Mouse (Mus musculus) neural tube, embryonic 13.5 days (tissue): ENCODE measurements around the gene Chd1. TPM values are rescaled to one million over a fixed set of nuclear protein-coding genes. Genes with fewer than 3 reads are reported as not detected.
"Not testable (repeated sequence)": the region's sequence is repeated elsewhere in the genome, so short reads cannot be mapped to it uniquely, and the experiment has no call there.

Experiments
- ATAC-seq: fragments of 200-750 bp; cut with Nextera tagmentation; 2 replicates; pipeline ENCODE4 v1.8.0; 2017; ENCODE audit warnings: low read depth, mild to moderate bottlenecking, moderate TSS enrichment, moderate library complexity
- H3K27ac ChIP-seq: fragments of 300-500 bp; sonication (generic); replicated peaks from 2 replicates; pipeline ENCODE4 v1.5.1; 2015; ENCODE audit warnings: moderate library complexity, mild to moderate bottlenecking, inconsistent platforms
- H3K27me3 ChIP-seq: fragments of 300-500 bp; sonication (generic); 2 replicates; pipeline ENCODE4 v1.6.1; 2015; ENCODE audit warnings: mild to moderate bottlenecking, inconsistent platforms
- H3K36me3 ChIP-seq: fragments of 300-500 bp; sonication (generic); 2 replicates; pipeline ENCODE4 v1.6.1; 2015; ENCODE audit warnings: mild to moderate bottlenecking, inconsistent platforms
- H3K4me1 ChIP-seq: fragments of 300-500 bp; sonication (generic); replicated peaks from 2 replicates; pipeline ENCODE4 v1.6.1; 2015; ENCODE audit warnings: inconsistent platforms
- H3K4me2 ChIP-seq: fragments of 300-500 bp; sonication (generic); 2 replicates; pipeline ENCODE4 v1.6.1; 2015; ENCODE audit warnings: inconsistent platforms, mild to moderate bottlenecking, moderate library complexity
- H3K4me3 ChIP-seq: fragments of 300-500 bp; sonication (generic); 2 replicates; pipeline ENCODE4 v1.5.1; 2015; ENCODE audit warnings: mild to moderate bottlenecking, inconsistent platforms
- H3K9ac ChIP-seq: fragments of 300-500 bp; sonication (generic); 2 replicates; pipeline ENCODE4 v1.6.1; 2015; ENCODE audit warnings: moderate library complexity, mild to moderate bottlenecking, inconsistent platforms
- H3K9me3 ChIP-seq: fragments of 300-500 bp; sonication (generic); 2 replicates; pipeline ENCODE4 v1.6.1; 2016; ENCODE audit warnings: inconsistent platforms
- WGBS: fragments of 180-500 bp; shearing (Covaris S2); methylation state at CpG from one replicate; pipeline ENCODE4 v1.1.7; 2015; 5-methylcytosine and 5-hydroxymethylcytosine counted together
- polyA plus RNA-seq: library from polyadenylated mRNA; unstranded; fragments of >200 nt; fragmentation: Nextera tagmentation; extraction: Ambion mirVana; gene quantifications from 2 replicates; pipeline ENCODE4 v1.2.1, GENCODE M21; 2015

Chd1 gene
- polyA plus RNA-seq, 1 experiment from 2014 or later, result 20.0 TPM

- H3K27me3 ChIP-seq, result no peaks in the 10 kb centered on the region
- WGBS, result 91% methylated on average over 5 of the region's 5 CpGs
- H3K36me3 ChIP-seq, result peaks cover 70% of the 10 kb centered on the region
- no peak overlapping the region for H3K4me3 ChIP-seq
- no peak overlapping the region for H3K4me2 ChIP-seq
- ATAC-seq, result no peak
- no peaks in the 10 kb centered on the region for H3K4me1 ChIP-seq
- no peak overlapping the region for H3K27ac ChIP-seq
- H3K9ac ChIP-seq, result no peak overlapping the region
- H3K9me3 ChIP-seq, result no peaks in the 10 kb centered on the region
Measured at GRCm38 (mm10) chr17:15743379-15743778, 38.6 kb downstream of the Chd1 start.

- 89% methylated on average over 11 of the region's 11 CpGs for WGBS
- Histone ChIP-seq H3K4me3 (no peak overlapping the region), H3K9ac (no peak overlapping the region), H3K27me3 (no peaks in the 10 kb centered on the region), H3K27ac (no peak overlapping the region), H3K36me3 (peaks cover 83% of the 10 kb centered on the region), H3K4me1 (no peaks in the 10 kb centered on the region), H3K4me2 (no peak overlapping the region), H3K9me3 (no peaks in the 10 kb centered on the region)
- no peak for ATAC-seq
Measured at GRCm38 (mm10) chr17:15746696-15747095, 41.9 kb downstream of the Chd1 start.

DNA sequence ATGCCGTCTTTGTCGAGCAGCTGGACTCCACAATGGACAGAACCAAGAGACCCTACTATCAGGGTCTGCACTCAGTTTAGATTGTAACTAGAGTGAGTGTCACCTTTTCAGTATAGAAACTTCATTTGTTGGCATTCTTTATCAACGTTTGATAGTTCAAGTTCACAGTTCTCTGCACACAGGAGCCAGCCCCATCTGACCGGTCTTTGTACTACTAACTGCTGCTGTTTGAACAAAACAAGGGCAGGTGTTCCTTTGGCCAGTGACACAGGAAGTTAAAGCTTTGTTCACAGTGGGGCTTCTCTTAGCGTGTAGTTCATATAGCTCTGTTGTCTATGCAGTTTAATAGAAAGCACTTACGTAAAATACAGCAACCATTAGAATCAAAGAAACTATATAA is 43.3 kb downstream of the Chd1 start:
- WGBS, result 90% methylated on average over 6 of the region's 6 CpGs
- peaks cover 79% of the 10 kb centered on the region for H3K36me3 ChIP-seq

GRCm38 (mm10) chr17:15751264-15751663 is 46.5 kb downstream of the Chd1 start:
- H3K36me3 ChIP-seq, result peaks cover 81% of the 10 kb centered on the region
- not testable (repeated sequence) for ATAC-seq, H3K4me3 ChIP-seq, H3K9ac ChIP-seq, H3K4me1 ChIP-seq, H3K4me2 ChIP-seq, H3K9me3 ChIP-seq, H3K27me3 ChIP-seq, H3K27ac ChIP-seq
- 92% methylated on average over 5 of the region's 5 CpGs for WGBS

More for the DNA sequence above, 43.3 kb downstream of the Chd1 start:
- H3K9me3 ChIP-seq, result no peaks in the 10 kb centered on the region
- no peak overlapping the region for H3K9ac ChIP-seq
- no peak overlapping the region for H3K4me3 ChIP-seq
- no peak overlapping the region for H3K27ac ChIP-seq
- H3K4me1 ChIP-seq, result no peaks in the 10 kb centered on the region
- H3K4me2 ChIP-seq, result no peak overlapping the region
- ATAC-seq, result no peak
- no peaks in the 10 kb centered on the region for H3K27me3 ChIP-seq

- Histone ChIP-seq H3K27ac (no peak overlapping the region), H3K4me3 (no peak overlapping the region), H3K27me3 (no peaks in the 10 kb centered on the region), H3K36me3 (peaks cover 79% of the 10 kb centered on the region), H3K4me1 (no peaks in the 10 kb centered on the region), H3K4me2 (no peak overlapping the region), H3K9ac (no peak overlapping the region), H3K9me3 (no peaks in the 10 kb centered on the region)
- ATAC-seq, result no peak
- WGBS, result 93% methylated on average over 8 of the region's 8 CpGs
Measured at GRCm38 (mm10) chr17:15761191-15761590, 56.4 kb downstream of the Chd1 start.

GRCm38 (mm10) chr17:15769081-15769724 is 64.4 kb downstream of the Chd1 start:
- H3K27ac ChIP-seq, result no peak overlapping the region
- H3K4me1 ChIP-seq, result no peaks in the 10 kb centered on the region
- H3K9ac ChIP-seq, result no peak overlapping the region
- H3K4me2 ChIP-seq, result no peak overlapping the region
- WGBS, result 79% methylated on average over 7 of the region's 7 CpGs
- H3K4me3 ChIP-seq, result no peak overlapping the region
- ATAC-seq, result no peak
- no peaks in the 10 kb centered on the region for H3K27me3 ChIP-seq
- H3K36me3 ChIP-seq, result peaks cover 65% of the 10 kb centered on the region
- H3K9me3 ChIP-seq, result no peaks in the 10 kb centered on the region

DNA sequence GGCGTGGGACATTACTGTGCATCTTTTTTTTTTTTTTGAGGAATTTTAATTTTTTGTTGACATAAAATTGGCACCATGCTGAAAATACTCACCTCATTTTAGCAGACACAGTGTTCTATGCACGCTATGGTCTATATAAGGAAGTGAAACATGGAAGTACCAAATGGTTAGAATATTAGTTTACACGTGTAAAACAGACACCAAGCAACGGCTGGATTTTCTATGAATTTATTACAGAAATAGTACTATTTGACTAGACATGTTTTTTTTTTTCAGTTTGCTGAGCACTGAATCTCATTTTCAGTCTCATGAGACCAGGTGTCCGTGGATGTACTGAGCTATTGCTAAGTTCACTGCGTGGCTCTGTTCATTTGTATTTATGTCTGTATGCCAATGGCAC is 69.2 kb downstream of the Chd1 start:
- 80% methylated on average over 6 of the region's 6 CpGs for WGBS
- no peak for ATAC-seq

DNA sequence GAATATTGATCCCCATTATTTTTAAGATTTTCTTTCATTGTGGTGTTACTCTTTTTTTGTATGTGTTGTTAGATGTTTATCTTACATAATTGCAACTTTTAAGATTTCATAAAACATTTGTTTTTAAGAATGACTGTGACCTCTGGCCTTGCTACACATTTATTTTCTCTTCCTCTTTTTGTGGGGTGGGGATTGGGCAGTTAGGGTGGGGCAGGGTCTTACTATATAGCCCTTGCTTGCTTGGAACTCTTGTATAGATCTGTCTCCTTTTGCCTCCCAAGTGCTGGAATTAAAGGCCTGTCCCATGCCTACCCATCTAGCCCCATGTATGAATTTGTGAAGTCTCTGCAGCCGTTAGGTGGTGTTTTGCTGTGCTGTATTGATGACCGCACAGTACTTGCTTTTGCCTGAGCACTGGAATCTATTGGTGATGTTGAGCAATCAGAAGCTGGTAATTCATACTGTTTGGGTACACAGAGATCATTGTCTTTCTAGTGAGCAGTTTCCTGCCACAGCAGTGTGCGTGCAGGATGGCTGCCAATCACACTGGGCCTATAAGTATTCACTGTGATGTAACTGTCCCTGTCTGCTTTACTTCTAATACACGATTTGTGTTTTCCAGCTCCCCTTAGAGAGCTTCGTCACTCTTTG is 69.9 kb downstream of the Chd1 start:
- Histone ChIP-seq H3K4me3 (no peak overlapping the region), H3K27me3 (no peaks in the 10 kb centered on the region), H3K9me3 (no peaks in the 10 kb centered on the region), H3K4me2 (no peak overlapping the region), H3K4me1 (no peaks in the 10 kb centered on the region), H3K36me3 (peaks cover 19% of the 10 kb centered on the region), H3K27ac (no peak overlapping the region), H3K9ac (no peak overlapping the region)
- ATAC-seq, result no peak
- 84% methylated on average over 5 of the region's 5 CpGs for WGBS

More for the DNA sequence above, 69.2 kb downstream of the Chd1 start:
- no peak overlapping the region for H3K27ac ChIP-seq
- H3K9ac ChIP-seq, result no peak overlapping the region
- H3K9me3 ChIP-seq, result no peaks in the 10 kb centered on the region
- H3K4me2 ChIP-seq, result no peak overlapping the region
- H3K4me1 ChIP-seq, result no peaks in the 10 kb centered on the region
- no peak overlapping the region for H3K4me3 ChIP-seq
- H3K27me3 ChIP-seq, result no peaks in the 10 kb centered on the region
- peaks cover 26% of the 10 kb centered on the region for H3K36me3 ChIP-seq

DNA sequence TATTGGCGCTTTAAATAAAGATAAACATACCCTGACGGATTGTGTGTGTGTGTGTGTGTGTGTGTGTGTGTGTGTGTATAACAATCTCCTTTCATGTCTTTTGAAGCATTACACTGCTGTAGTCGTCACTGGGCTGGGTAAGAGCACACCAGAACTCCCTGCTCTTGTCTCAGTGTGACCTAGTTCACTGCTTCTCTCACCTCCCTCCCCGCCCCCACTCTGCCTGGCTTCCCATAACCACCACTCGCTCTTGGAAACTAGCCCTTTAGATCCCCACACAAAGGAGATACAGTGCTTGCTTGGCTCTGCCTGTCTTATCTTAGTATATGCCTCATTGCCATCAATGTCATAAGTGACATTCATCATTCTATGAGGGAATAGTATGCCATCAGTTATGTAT is 71.6 kb downstream of the Chd1 start:
- Histone ChIP-seq H3K4me3 (no peak overlapping the region), H3K27ac (no peak overlapping the region), H3K4me2 (no peak overlapping the region), H3K36me3 (peaks cover 2% of the 10 kb centered on the region; the same call in 1 of the 2 replicates), H3K9ac (no peak overlapping the region), H3K27me3 (no peaks in the 10 kb centered on the region), H3K4me1 (no peaks in the 10 kb centered on the region), H3K9me3 (no peaks in the 10 kb centered on the region)
- ATAC-seq, result no peak
- WGBS, result 73% methylated on average over 5 of the region's 5 CpGs

DNA sequence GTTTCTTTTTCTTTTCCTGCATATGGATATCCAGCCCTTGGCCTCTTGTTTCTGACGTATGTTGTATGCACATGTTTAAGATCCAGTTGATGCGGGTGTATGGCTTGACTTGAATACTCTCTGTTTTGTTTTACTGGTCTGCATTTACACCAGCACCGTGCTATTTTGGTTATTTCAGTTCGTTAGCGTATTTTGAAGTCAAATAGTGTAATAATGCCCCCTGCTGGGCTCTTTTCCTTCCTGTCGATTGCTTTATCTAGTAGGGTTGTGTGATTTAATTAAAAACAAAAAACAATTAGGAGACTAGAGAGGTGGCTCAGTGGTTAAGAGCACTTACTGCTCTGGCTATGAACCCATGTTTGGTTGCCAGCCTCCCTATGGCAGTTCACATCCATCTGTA is 73.2 kb downstream of the Chd1 start:
- no peak overlapping the region for H3K9ac ChIP-seq
- H3K4me3 ChIP-seq, result no peak overlapping the region
- H3K27ac ChIP-seq, result no peak overlapping the region
- 84% methylated on average over 6 of the region's 6 CpGs for WGBS
- H3K9me3 ChIP-seq, result no peaks in the 10 kb centered on the region
- H3K4me2 ChIP-seq, result no peak overlapping the region
- no peaks in the 10 kb centered on the region for H3K4me1 ChIP-seq
- no peaks in the 10 kb centered on the region for H3K27me3 ChIP-seq
- H3K36me3 ChIP-seq, result no peaks in the 10 kb centered on the region
- ATAC-seq, result no peak

GRCm38 (mm10) chr17:15787036-15787435 is 82.3 kb downstream of the Chd1 start:
- no peaks in the 10 kb centered on the region for H3K36me3 ChIP-seq
- H3K27me3 ChIP-seq, result no peaks in the 10 kb centered on the region
- H3K4me2 ChIP-seq, result no peak overlapping the region
- H3K9ac ChIP-seq, result no peak overlapping the region
- no peak for ATAC-seq
- no peaks in the 10 kb centered on the region for H3K4me1 ChIP-seq
- no peak overlapping the region for H3K4me3 ChIP-seq
- no peak overlapping the region for H3K27ac ChIP-seq
- no peaks in the 10 kb centered on the region for H3K9me3 ChIP-seq
- 27% methylated on average over 3 of the region's 3 CpGs for WGBS

- no peak for ATAC-seq
- Histone ChIP-seq H3K27me3 (no peaks in the 10 kb centered on the region), H3K36me3 (no peaks in the 10 kb centered on the region), H3K27ac (no peak overlapping the region), H3K4me2 (no peak overlapping the region), H3K4me3 (no peak overlapping the region), H3K4me1 (no peaks in the 10 kb centered on the region), H3K9me3 (no peaks in the 10 kb centered on the region), H3K9ac (no peak overlapping the region)
- 90% methylated on average over 8 of the region's 8 CpGs for WGBS
Measured at GRCm38 (mm10) chr17:15790716-15791115, 85.9 kb downstream of the Chd1 start.
